Mouse (Mus musculus): ENCODE data around the gene Olfr804. TPM values are rescaled to one million over a fixed set of nuclear protein-coding genes. Genes with fewer than 3 reads are reported as not detected.

The Olfr804 gene
- polyA plus RNA-seq (2012; rRNA removed) (not detected in 2 replicates), polyA plus RNA-seq (2014; fragmentation: Nextera tagmentation; extraction: Ambion mirVana) (not detected in 2 replicates)

DNA sequence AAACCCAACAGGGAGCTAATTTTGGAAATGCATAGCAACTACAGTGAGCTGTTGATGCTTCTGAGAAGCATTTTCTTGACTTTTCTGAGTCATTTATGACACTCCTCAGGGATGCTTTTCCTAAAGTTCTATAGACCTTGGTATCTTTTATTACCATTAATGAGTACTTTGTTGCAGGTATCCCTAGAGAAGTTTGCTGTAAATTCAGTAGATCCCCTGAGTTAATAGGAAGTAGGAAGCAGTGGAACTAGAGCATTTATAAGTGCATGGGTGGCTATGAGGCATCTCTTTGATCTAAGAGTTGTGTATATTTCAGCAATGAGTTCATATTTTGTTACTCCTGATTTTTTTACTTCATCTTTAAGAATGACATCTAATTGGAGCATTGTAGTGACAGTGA lies at the start of gene Olfr804:
Gene Olfr804, plus strand, starts transcription at position 301 of the 400 bp plus-strand sequence.
- no peak for DNase-seq (ENCODE audit: low read depth in 3 of 3, low spot score in 3 of 3)
- no peak for TF ChIP-seq EP300 (IDR thresholded peaks at IDR 0.05; ENCODE audit: low read depth)
- no peak for TF ChIP-seq CTCF (IDR thresholded peaks at IDR 0.05; ENCODE audit: low read depth)
- Histone ChIP-seq H3K4me1 (replicated peaks; ENCODE audit: control insufficient read depth in 2 of 2, insufficient read depth in 2 of 2, low read length in 1 of 2) (no peaks in the 10 kb centered on the region), H3K4me3 (ENCODE audit: insufficient read depth in 1 of 2, low read depth in 2 of 2, low read length in 2 of 2) (no peak within 1 kb of the TSS), H3K36me3 (replicated peaks; ENCODE audit: control insufficient read depth, insufficient read depth, low read depth) (no peaks in the 10 kb centered on the region), H3K27ac (no peak within 1 kb of the TSS), H3K4me2 (ENCODE audit: low read depth) (no peak within 1 kb of the TSS), H3K27me3 (ENCODE audit: control insufficient read depth, insufficient read depth, low read length) (no peaks in the 10 kb centered on the region), H3K9me3 (ENCODE audit: control insufficient read depth, low read length) (no peaks in the 10 kb centered on the region), H3K9ac (replicated peaks) (no peak within 1 kb of the TSS)
- no peak for ATAC-seq (ENCODE audit: insufficient read depth)

DNA sequence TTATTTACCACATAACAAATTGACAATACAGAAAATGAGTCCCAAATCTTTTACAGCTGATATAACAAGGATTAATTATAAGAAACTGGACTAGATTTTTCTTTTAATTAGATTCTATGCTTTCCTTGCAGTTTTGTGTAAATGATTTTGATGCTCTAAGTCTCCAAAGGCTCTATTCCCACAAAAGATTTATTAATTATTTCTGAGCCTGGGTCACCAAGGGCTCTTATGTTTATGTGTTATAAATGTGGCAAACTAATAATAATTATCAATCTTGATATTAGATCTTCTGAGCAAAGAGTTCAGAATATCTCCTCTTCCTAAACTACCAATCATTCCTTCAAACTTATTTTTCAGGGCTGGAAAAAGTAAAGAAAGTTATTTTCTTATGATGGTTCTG lies 45.6 kb upstream of the Olfr804 start, which contains the start of gene Olfr800:
Gene Olfr800, plus strand, starts transcription at position 301 of the 400 bp plus-strand sequence.
- TF ChIP-seq CTCF (IDR thresholded peaks at IDR 0.05; ENCODE audit: low read depth): no peak
- TF ChIP-seq EP300 (IDR thresholded peaks at IDR 0.05; ENCODE audit: low read depth): no peak
- Histone ChIP-seq H3K4me1 (replicated peaks; ENCODE audit: control insufficient read depth in 2 of 2, insufficient read depth in 2 of 2, low read length in 1 of 2) (no peaks in the 10 kb centered on the region), H3K4me2 (ENCODE audit: low read depth) (no peak within 1 kb of the TSS), H3K36me3 (replicated peaks; ENCODE audit: control insufficient read depth, insufficient read depth, low read depth) (no peaks in the 10 kb centered on the region), H3K9ac (replicated peaks) (no peak within 1 kb of the TSS), H3K4me3 (ENCODE audit: insufficient read depth in 1 of 2, low read depth in 2 of 2, low read length in 2 of 2) (no peak within 1 kb of the TSS), H3K9me3 (ENCODE audit: control insufficient read depth, low read length) (no peaks in the 10 kb centered on the region), H3K27me3 (ENCODE audit: control insufficient read depth, insufficient read depth, low read length) (no peaks in the 10 kb centered on the region), H3K27ac (no peak within 1 kb of the TSS)
- ATAC-seq (ENCODE audit: insufficient read depth) (no peak), DNase-seq (ENCODE audit: low read depth in 3 of 3, low spot score in 3 of 3) (no peak)

DNA sequence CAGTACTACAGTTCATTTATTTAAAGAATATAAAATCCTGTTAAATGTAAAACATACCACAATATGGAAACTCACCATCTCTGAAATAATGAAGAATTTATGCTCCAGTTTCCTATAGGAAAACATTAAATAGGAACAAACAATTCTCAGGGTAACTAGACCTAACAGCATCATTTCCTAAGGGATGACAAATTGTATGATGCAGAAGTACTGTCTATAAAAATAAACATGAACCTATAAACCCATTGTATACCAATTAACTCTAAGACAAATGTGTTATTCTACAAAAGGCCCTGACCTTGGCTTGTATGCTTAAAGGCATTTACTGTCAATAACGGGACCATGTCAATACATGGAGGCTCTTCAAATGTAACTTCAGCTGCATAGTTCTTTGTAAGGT lies 29.2 kb upstream of the Olfr804 start, which contains the start of gene Olfr801:
Gene Olfr801, minus strand, starts transcription at position 101 of the 400 bp plus-strand sequence.
- ATAC-seq (ENCODE audit: insufficient read depth) (no peak), DNase-seq (ENCODE audit: low read depth in 3 of 3, low spot score in 3 of 3) (no peak)
- Histone ChIP-seq H3K4me3 (ENCODE audit: insufficient read depth in 1 of 2, low read depth in 2 of 2, low read length in 2 of 2) (no peak within 1 kb of the TSS), H3K27me3 (ENCODE audit: control insufficient read depth, insufficient read depth, low read length) (no peaks in the 10 kb centered on the region), H3K9ac (replicated peaks) (no peak within 1 kb of the TSS), H3K27ac (no peak within 1 kb of the TSS), H3K4me2 (ENCODE audit: low read depth) (no peak within 1 kb of the TSS), H3K9me3 (ENCODE audit: control insufficient read depth, low read length) (no peaks in the 10 kb centered on the region), H3K36me3 (replicated peaks; ENCODE audit: control insufficient read depth, insufficient read depth, low read depth) (no peaks in the 10 kb centered on the region), H3K4me1 (replicated peaks; ENCODE audit: control insufficient read depth in 2 of 2, insufficient read depth in 2 of 2, low read length in 1 of 2) (no peaks in the 10 kb centered on the region)
- WGBS (ENCODE audit: insufficient replicate concordance): 55% methylated on average over 1 of the region's 1 CpGs
- TF ChIP-seq CTCF (IDR thresholded peaks at IDR 0.05; ENCODE audit: low read depth): no peak

DNA sequence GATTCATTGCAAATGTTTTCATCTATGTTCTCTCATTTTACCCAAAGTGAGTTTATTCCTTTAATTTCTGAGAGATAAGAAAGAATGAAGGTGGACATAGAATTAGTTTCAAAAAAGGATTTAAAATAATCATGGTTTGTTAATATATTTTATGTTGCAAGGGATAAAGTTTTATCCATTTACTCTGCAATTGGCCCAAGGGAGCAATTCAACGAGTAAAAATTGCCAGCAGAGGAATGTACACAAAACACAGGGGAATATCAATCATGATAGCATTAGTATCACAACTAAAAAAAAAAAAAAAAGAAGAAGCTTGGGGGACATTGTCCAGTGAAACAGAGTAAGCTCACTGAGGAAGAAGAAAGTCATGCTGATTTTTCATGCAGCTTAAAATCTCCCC lies 14.9 kb upstream of the Olfr804 start, which contains the start of gene Olfr802:
Gene Olfr802, minus strand, starts transcription at position 101 of the 400 bp plus-strand sequence.
- no peak for ATAC-seq (ENCODE audit: insufficient read depth)
- no peaks in the 10 kb centered on the region for H3K27me3 ChIP-seq (ENCODE audit: control insufficient read depth, insufficient read depth, low read length)
- H3K4me1 ChIP-seq (replicated peaks; ENCODE audit: control insufficient read depth in 2 of 2, insufficient read depth in 2 of 2, low read length in 1 of 2): no peaks in the 10 kb centered on the region
- H3K9me3 ChIP-seq (ENCODE audit: control insufficient read depth, low read length): no peaks in the 10 kb centered on the region
- no peak within 1 kb of the TSS for H3K4me2 ChIP-seq (ENCODE audit: low read depth)
- DNase-seq (ENCODE audit: low read depth in 3 of 3, low spot score in 3 of 3): no peak
- no peak within 1 kb of the TSS for H3K4me3 ChIP-seq (ENCODE audit: insufficient read depth in 1 of 2, low read depth in 2 of 2, low read length in 2 of 2)
- H3K27ac ChIP-seq: no peak within 1 kb of the TSS
- TF ChIP-seq CTCF (IDR thresholded peaks at IDR 0.05; ENCODE audit: low read depth) (no peak), EP300 (IDR thresholded peaks at IDR 0.05; ENCODE audit: low read depth) (no peak)
- WGBS (ENCODE audit: insufficient replicate concordance): 47% methylated on average over 1 of the region's 1 CpGs
- H3K36me3 ChIP-seq (replicated peaks; ENCODE audit: control insufficient read depth, insufficient read depth, low read depth): no peaks in the 10 kb centered on the region
- no peak within 1 kb of the TSS for H3K9ac ChIP-seq (replicated peaks)

DNA sequence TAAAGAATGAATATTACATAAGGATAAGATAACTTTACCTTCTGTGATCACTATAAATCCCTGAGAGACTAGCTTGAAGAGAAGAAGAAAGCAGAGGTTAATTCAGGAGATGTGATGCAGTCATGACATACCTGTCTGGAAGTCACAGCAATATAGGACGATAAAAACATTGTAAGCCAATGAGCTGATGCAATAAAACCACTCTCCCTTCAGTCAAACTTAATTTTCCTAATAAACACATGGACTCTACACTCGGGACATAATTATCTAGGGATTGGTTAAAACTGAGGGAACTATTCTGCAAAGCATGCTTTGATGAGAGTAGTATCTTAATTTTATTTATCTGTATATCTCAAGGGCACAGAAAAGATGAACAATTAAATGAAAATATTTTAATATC lies 8.8 kb upstream of the Olfr804 start, which contains the start of gene Olfr803:
Gene Olfr803, minus strand, starts transcription at position 101 of the 400 bp plus-strand sequence.
- Histone ChIP-seq H3K36me3 (replicated peaks; ENCODE audit: control insufficient read depth, insufficient read depth, low read depth) (no peaks in the 10 kb centered on the region), H3K4me1 (replicated peaks; ENCODE audit: control insufficient read depth in 2 of 2, insufficient read depth in 2 of 2, low read length in 1 of 2) (no peaks in the 10 kb centered on the region), H3K4me3 (ENCODE audit: insufficient read depth in 1 of 2, low read depth in 2 of 2, low read length in 2 of 2) (no peak within 1 kb of the TSS), H3K9me3 (ENCODE audit: control insufficient read depth, low read length) (no peaks in the 10 kb centered on the region), H3K27ac (no peak within 1 kb of the TSS), H3K4me2 (ENCODE audit: low read depth) (no peak within 1 kb of the TSS), H3K9ac (replicated peaks) (no peak within 1 kb of the TSS), H3K27me3 (ENCODE audit: control insufficient read depth, insufficient read depth, low read length) (no peaks in the 10 kb centered on the region)
- no peak for TF ChIP-seq CTCF (IDR thresholded peaks at IDR 0.05; ENCODE audit: low read depth)
- TF ChIP-seq EP300 (IDR thresholded peaks at IDR 0.05; ENCODE audit: low read depth): no peak
- WGBS (ENCODE audit: insufficient replicate concordance): 44% methylated on average over 2 of the region's 2 CpGs
- ATAC-seq (ENCODE audit: insufficient read depth): no peak
- DNase-seq (ENCODE audit: low read depth in 3 of 3, low spot score in 3 of 3): no peak
